Mouse (Mus musculus) colon, adult 2 months (tissue): ENCODE data around the gene Gm11116. TPM values are rescaled to one million over a fixed set of nuclear protein-coding genes. Genes with fewer than 3 reads are reported as not detected.

Experiments
- polyA plus RNA-seq: library from polyadenylated mRNA; depleted of rRNA; stranded (reverse); fragments of >200 nt; gene quantifications from 2 replicates; pipeline ENCODE4 v1.2.3, GENCODE M21; 2012; rRNA removed

The Gm11116 gene
- polyA plus RNA-seq, result not detected in 2 replicates

GRCm38 (mm10) chr5:88111430-88111829, at the start of gene Gm11116:
TSS of gene Gm11116 (minus strand) at chr5:88111530.

GRCm38 (mm10) chr5:88153999-88154398, 42.7 kb upstream of the Gm11116 start, which contains the start of gene Gm11115:
TSS of gene Gm11115 (minus strand) at chr5:88154099.

GRCm38 (mm10) chr5:88086256-88086655, 25.1 kb downstream of the Gm11116 start, which contains the start of gene Smr2:
TSS of gene Smr2 (plus strand) at chr5:88086556.

Other genes with a start within 250 kb of the Gm11116 start
- gene Odam, start 226.5 kb downstream of the Gm11116 start, polyA plus RNA-seq, result not detected in 2 replicates
- not detected in 2 replicates for gene Csn3, start 186.0 kb downstream of the Gm11116 start, polyA plus RNA-seq
- gene 2310003L06Rik, start 142.1 kb downstream of the Gm11116 start, polyA plus RNA-seq, result not detected in 2 replicates
- not detected in 2 replicates for gene Gm28434, start 142.0 kb downstream of the Gm11116 start, polyA plus RNA-seq
- gene Cabs1, start 132.1 kb downstream of the Gm11116 start, polyA plus RNA-seq, result not detected in 2 replicates
- gene Smr3a, start 109.0 kb downstream of the Gm11116 start, polyA plus RNA-seq, result not detected in 2 replicates
- not detected in 2 replicates for gene Smr2, start 25.0 kb downstream of the Gm11116 start, polyA plus RNA-seq
- gene Gm11115, start 42.6 kb upstream of the Gm11116 start, polyA plus RNA-seq, result not detected in 2 replicates
- not detected in 2 replicates for gene Gm7714, start 157.4 kb upstream of the Gm11116 start, polyA plus RNA-seq
- not detected in 2 replicates for gene Prol1, start 205.8 kb upstream of the Gm11116 start, polyA plus RNA-seq